Mouse (Mus musculus) naive thymus-derived CD4-positive, alpha-beta T cell, adult 2 months (primary cell): ENCODE data around the gene Tll1.

Experiments used
- DNase-seq: peaks from one replicate; pipeline ENCODE4 v3.0.0-alpha.2; 2011; ENCODE audit warnings: low read depth

Gene Tll1

DNA sequence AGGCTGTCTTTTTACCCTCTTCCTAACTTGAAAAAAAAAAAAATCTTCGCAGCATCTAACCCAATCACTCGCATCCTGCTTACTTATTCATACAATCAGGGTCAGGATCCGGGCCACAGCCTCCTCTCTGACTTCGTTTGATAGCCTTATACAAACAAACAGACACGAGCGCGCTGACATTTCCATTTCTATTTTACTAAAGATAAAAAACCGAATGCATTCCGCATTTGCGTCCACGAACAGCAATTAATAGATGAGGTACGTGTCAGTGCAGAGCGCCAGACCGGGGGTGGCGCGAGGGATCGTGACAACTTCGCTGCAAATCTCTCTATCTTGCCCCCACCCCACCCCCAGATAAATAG lies at the start of gene Tll1:
Gene Tll1 (minus strand): TSS at position 248 of the 362 bp plus-strand sequence.
- no peak for DNase-seq

DNA sequence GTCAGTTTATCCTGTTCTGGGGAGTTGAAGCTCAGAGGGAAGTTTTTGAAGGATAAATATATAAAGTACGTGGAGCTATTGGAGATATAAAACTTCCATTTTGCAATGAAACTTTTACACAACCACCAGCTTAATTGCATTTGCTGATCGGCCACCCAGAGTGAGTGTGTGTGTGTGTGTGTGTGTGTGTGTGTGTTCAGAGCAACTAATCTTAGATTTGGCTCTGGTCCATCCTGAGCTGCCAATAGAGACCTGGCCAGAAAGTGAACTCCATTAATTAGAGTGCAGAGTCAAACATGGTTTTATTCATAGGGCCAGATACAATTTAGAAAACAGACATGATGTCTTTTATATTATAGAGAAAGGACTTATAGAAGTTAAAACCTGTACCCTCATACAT lies 32.6 kb upstream of the Tll1 start:
- no peak for DNase-seq

DNA sequence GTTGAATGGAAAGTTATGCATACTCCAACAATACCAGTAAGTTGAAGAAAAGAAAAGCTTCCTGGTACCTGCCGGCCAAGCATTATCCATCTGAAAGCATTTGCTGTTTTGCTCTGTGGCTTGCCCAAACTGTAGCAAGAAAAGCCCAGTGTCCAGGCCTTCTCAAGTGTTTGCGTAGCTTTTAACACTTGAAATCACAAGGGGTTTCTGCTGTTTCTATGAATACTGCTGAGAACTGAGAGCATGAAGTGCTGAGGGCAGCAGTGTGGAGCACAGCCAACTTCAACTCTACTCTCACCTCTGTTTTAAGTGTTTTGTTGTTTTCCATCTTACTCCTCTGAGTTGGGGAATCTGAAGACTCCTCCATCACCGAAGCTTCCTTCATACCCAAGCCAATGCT lies 15.5 kb upstream of the Tll1 start:
- no peak for DNase-seq

DNA sequence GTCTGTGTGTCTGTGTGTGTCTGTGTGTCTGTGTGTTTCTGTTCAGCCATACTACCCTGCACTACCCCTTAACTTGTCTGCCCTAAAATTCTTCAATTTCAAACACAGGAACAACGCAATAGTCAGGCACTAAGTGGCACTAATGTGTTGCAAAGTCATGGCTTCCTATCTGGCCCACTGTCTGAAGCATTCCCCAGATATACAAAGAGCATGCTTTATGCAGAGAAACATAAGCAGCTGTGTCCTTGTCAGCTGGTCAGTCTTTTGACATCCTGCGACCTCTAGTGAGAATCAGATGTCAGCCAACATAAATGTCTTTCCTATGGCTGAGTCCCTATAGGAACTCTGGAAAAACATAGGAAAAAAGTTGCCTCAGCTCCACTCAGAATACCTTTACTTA lies 11.6 kb upstream of the Tll1 start:
- DNase-seq, result no peak

DNA sequence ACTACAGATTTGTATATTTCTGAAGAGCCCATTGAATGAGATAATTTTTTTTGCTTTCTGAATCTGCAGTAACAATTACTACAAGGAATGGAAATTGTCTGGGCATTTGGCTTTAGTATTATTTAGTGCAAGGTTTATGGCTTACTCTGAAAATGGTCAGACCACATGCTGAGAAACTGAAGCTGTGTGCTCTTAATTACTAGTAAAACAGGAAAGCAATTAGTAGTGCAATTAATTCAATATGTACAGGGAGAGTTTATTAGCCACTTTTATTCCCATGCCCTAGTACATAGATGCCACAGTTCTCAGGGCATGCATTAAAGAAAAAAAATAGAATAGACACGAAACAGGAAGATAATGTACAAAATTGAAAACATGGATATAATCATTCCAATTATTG lies 10.2 kb upstream of the Tll1 start:
- DNase-seq, result no peak

DNA sequence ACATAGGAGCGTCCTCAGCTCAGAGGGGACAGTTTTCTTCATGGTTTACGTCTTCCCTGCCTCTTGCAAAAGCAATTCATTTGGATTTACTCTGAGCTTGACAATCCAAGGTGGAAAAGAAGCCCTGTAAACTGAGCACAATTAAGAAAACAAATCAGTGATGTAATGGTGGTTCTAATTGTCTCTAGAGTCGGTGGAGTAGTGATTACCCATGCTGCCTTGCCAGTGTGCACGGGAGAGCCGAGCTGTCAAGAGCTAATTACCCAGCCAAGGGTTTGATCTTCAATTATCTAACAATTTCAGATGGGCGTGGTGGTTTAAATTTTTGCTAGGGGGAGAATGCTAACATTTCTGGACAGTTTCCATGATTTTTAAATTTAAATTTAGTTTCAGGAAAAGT lies 9.3 kb upstream of the Tll1 start:
- DNase-seq, result no peak

DNA sequence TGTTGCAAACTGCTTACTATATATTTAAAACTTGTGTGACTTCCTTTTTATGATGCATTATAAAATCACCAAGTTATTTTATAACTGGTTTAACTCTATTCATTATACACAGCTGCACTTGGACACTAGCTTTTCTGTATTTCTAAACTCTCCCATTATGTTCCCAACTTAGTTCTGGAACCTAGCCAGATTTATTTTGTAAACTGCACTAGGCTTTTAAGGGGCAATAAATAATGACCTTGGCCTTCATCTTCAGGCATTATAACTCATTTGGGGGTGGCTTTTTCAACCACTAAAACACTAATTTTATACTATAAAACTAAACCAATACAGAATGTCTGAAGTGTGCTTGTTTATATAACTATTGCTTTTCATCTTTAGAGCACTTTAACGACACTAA lies 8.8 kb upstream of the Tll1 start:
- no peak for DNase-seq

DNA sequence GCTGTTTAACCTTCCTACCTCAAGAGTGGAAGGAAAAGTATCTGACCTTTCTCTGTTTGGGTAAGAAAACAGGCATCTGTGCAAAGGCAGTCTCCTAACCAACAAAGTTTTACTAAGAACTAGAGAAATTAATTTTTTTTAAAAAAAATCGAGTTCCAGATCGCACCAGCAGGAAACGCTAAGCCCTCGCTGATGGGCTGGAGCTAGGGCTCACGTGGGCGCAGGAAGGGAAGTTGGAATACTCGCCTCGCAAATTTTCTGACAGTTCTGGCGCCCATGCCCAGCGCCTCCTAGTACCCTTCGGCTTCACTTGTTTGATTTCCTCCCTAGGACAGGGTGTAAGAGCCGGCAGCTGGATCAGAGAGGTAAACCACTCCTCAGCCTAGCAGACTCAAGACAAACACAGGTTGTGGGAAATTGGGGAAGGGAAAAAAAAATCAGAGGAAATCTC lies 365 bp upstream of the Tll1 start:
- no peak for DNase-seq

DNA sequence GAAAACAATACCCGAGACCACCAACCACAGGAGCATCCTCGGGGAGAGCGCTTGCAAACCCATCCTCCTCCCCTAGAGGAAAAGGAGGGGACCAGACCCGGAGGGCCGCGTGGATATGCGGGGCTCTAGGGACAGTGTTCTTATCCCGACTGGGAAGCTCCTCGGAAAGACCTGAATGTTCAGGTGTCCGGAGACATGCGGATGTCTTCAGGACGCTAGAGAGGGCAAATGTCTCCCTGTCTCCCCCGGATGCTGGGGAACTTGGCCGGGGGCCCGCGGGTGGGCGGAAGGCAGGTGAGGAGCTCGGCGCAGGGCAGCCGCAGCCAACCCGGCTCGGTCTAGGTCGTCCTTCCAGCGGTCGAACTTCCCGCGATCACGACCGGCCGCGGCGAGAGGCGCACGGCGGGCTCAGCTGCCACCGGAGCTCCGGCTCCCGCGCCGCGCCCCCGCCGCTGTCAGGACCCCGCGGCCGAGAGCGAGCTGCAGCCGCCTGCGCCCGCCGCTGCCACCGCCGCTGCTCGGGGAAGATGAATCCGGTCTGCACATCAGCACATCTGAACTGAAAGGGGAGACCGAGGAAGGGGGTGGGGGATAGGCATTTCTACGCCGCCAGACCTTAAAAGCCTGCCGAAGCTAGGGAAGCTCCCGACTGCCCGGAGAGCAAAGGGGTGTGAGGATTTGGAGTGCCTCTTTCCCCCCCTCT lies 599 bp downstream of the Tll1 start:
- no peak for DNase-seq

DNA sequence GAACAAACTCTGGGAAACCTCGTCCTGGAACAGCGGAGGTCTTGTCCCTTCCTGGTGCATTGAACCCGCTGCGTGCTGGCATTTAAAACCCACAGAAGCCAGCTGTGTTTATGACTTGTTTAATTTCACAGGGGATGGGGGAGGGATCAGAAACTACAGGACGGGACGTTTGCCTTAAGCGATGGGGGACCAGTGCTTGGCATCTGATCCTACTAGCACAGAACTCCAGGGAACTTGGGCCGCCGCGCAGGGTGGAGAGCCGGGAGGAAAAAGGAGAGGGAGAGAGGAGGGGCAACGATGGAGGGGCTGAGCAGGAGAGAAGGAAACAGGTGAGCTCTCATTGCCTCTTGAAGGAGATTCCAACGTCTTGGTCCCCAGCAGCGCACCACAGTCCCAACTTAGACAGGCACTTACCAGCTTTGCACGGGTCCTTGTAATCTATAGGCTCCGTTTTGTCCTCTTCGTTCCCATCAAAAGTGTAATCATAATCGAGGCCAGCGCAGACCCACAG lies 1.2 kb downstream of the Tll1 start:
- DNase-seq, result no peak

DNA sequence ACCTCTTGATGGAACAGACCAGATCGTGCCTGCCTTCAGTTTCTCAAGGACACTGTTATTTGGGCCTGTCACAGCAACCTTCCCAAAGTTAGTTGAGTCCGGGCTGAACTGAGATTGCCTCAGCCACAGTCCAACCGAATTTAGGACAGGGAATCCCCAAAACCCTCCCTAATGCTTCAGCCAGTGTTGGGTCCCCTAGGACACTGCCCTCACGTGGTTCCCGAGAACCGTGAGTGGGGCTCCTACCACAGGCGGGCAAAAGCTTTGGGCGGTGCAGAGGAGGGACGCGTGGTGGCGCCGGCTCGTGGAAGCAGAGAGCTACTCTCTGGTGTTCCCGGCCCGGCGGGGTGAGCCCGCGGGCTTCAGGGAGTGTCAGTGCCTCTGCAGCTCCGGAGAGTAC lies 1.9 kb downstream of the Tll1 start:
- no peak for DNase-seq

DNA sequence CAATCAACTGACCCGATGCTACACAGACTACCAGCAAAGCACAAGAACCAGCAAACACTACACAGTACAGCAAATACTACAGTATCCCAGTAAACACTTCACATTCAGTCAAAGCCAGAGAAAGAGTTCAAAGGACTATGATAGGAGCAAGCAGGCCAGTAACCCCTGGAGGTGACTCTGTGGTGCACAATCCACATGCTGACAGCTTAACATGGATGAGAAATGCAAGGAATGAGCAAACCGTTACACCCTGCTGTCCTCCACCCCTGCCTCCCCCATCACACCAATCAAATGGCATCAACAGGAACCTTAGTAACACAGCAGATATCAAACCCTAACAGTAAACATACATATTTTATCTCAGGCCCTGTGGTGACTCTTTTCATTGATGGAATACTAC lies 7.7 kb downstream of the Tll1 start:
- no peak for DNase-seq

DNA sequence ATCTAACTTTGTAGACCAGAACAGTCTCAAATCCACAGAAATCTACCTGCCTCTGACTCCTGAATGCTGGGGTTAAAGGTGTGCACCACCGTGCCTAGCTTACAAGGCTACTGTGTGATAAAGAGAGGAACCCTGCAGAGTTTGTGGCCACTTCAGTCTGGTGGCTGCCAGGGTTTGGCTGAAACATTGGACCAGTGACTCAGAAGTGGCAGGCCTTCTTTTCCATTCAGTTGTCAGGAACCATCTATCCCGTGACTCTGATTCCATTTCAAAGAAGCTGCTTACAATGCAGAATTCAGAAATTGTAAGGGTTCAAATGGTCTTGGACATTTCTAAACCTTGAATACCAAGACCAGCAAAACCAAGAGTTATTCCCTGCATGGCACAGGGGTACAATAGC lies 12.7 kb downstream of the Tll1 start:
- no peak for DNase-seq

DNA sequence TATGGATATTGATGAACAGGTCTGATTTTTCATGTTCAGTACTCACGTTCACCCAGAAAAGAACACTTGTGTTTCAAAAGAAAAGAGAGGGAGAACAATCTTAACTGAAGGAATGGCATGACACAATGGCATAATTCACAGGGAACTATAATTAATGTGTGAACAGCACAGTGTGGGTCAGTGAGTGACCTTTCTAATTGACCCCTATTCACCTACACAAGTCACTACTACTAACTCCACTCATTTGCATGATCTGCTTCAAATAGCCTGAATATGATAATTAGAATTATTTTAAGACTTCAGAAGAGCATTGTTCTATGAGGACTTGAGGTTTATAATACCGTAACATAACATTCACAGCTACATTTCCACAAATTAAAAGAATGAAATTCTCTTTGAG lies 18.2 kb downstream of the Tll1 start:
- DNase-seq, result no peak

DNA sequence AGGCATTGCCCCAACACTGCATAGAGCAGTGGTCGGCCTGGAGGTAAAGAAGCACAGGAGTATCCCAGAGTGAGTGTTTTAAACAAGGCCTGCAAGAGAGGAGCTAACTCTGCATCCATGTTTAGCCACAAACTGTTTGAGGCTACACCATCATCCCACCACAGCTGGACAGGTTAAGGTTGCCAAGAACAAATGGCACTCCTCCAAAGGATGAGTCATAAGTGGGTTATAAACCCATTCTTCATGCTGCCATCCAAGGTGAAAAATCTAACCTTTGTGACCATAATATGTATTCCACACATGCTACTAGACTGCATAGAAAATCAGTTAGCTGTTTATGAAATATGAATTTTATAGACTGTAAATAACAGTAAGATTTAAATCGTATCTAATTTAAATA lies 29.1 kb downstream of the Tll1 start:
- no peak for DNase-seq

DNA sequence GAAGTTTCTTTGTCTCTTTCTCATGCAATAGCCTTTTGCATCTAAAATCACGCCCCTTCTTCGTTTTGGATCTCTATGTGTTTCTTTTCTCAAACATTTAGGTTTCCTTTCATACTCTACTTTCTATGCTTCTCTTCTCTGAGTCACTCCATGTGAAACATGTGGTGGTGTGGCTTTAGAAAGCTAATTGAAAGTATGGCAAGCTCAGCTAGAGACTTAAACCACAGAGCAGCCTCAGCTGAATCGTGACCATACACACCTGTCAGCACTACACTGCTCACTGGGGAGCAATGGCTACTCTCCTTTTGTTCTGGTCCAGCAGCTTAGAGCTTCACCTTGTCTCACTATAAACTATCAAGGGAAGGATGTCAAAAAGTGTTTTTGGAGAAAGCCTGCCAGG lies 31.2 kb downstream of the Tll1 start:
- no peak for DNase-seq

DNA sequence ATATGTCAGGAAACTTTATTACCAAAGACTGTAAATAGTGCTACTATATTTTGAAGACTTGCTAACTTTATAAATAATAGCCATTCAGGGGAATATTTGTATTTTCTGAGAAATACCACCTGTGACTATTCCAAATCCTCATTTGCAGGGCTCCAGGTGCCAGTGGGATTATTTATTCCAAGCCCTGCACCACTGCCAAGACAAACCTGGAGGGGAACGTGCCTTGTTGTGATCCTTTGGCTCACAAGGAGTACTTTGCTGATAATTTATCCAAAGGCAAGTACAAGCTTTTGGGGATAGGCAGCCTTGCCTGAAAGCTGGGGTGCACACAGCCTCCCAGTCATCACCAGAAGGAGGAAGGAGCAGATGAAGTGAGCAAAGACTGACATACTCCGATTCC lies 32.3 kb downstream of the Tll1 start:
- no peak for DNase-seq

DNA sequence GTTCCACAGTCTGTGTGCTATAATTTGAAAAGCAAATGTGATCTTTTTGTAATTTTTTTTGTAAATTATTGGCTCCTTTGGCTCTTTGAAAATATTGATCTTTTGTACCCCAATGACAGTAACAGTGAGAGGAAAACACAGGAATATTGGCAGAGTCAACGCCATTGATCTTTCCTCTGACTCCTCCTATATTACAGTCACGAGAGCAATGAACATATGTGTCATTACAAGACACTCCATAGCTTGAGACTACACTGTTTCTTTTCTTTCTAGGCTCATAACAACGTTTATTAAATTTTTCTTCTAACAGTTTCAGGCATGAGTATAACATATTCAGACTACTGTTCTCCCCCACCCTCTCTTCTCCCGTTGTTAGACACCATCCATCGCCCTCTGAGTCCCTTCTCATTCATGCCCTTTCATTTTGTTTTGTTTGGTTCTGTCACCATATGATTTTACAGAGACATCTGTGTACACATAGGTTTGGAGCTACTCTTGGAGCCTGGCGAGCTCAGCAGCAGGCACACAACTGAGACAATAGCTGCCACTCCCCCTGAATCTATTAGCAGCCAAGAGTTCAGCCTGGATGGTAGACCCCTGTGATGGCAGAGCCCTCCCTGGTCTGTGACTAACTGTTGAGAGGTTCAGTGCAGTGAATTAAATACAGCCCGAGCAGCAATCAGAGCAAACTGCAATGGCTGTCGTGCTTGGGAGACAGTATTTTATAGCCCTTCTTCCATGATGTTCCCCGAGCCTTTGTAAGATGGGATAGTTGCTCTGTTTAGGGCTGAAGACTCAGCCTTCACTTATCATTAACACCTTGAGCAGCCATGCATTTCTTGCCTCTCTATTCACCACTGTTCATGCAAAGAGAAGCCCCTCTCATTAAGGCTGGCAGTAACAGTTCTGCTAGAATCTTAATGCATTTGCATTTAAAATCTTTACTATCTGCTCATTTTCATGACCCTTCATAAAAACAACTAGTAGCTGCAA lies 52.9 kb downstream of the Tll1 start:
- no peak for DNase-seq

DNA sequence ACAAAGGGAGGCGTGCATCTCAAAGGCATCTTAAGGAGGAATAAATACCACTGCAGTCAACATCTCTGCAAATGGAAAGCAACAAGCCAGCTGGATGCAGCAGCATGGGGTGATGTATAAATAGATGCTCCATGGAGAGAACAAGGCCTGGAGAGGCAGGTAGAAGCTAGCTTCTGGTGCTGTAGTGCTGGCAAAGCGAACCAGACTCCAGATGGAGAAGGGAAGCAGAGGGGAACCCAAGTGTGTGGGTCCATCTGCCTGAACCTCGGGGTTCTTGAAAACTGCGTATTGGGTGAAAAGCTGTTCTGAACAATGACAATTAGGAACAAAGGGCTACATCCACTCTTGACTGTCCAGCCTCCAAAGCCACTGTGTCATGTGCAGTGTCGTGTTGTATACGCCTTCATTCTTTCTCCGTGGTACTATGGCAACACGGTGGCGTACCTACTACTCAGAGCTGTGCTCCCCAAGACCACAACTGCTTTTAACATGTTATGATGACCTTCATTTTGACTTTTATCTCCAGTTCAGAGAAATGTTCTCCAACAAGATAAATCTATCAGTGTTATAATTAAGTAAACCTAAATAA lies 53.8 kb downstream of the Tll1 start:
- DNase-seq, result no peak

DNA sequence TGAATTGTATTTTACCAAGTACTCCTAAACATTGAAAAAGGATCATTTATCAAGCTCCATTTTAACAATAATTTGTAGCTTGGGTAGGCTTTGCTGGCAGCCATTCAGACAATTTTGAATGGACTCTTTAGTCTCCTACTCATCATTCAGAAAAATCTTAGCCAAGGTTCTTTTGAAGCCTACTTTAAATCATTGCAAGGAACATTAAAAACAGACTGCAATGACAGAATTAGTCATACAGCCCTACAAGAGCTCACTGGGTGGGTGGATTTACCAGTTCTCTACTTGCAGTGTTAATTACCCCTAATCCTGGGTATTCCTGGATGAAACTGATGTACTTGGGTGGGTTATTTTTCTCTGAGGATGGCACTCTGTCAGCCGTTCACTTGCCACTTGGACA lies 69.5 kb downstream of the Tll1 start:
- no peak for DNase-seq

DNA sequence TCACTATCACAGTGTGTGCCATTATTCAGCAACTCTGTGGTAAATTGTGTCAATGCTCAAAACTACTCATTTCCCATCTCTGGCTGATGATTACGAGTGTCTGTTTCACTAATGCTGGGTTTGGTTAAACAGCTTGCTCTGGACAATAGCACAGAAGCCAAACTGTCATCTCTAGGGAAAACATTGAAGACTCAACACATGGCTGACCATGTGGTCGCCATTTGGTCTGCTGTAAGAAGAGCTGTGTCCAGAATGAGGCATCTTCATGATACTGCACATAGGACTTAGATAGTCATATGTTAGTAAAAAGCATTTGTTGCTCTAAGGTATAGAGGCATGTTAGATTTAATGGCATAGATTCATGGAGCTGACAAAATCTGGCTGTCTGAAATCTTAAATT lies 98.9 kb downstream of the Tll1 start:
- no peak for DNase-seq

DNA sequence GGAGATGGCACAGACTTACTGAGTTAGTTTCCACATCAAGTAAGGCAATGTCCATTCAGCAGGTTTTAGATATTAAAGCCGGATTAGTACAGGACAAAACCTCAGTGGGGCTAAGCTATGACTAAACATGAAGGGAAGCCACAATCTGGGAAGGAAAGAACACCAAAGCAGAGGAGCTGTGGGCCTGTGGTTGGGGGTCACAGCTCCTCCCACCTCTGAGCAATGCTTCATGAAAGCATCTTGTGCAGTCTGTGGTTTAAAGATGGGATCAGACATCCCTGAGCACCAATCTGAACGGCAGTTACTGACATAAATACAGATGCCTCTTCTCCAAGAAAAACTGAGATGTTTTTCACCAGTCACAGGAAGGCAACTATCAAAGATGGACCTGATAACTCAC lies 132.7 kb downstream of the Tll1 start:
- no peak for DNase-seq

DNA sequence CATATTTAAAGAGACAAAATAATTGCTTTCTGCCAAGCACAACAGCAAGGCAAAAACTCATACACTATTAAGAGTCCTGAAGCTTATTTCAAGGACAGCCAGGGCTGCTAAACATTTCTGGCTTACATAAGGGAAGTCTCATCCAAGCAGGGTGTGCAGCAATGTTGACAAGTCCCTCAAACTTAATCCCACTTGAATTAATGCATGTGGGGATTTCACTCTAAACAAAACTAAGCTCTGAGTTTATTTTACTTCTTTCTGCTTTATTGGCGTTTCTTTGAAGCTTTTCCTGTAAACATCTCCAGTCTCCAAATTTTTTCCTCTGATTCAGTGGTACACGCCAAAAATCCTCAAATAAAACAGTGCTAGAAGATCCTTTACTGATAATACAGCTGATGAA lies 146.2 kb downstream of the Tll1 start:
- DNase-seq, result no peak
